Mouse (Mus musculus) megakaryocyte, embryonic 14.5 days (primary cell): ENCODE data around the gene Foxj1.

ENCODE experiments used
- FLI1 ChIP-seq: IDR thresholded peaks from 2 replicates; pipeline ENCODE4 v1.6.1; 2012; ENCODE audit warnings: low read length, inconsistent platforms, mixed read lengths
- GATA1 ChIP-seq: IDR thresholded peaks from 3 replicates; pipeline ENCODE4 v1.6.1; 2012; ENCODE audit warnings: mixed read lengths, low read length, inconsistent platforms, borderline replicate concordance

DNA sequence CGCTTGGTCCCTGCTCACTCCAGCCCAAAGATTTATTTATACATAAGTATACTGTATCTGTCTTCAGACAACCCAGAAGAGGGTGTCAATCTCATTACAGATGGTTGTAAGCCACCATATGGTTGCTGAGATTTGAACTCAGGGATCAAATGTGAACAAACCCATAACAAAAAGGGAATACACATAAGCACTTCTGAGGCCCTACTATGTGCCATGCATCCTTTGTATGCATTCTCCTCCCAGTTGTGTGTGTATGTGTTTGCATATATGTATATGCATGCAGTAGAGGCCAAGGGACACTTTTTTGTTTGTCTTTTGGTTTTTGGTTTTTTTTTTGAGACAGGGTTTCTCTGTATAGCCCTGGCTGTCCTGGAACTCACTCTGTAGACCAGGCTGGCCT, 31.4 kb upstream of the Foxj1 start:
- TF ChIP-seq GATA1 (no peak), FLI1 (no peak)
